Mouse (Mus musculus): ENCODE data around the gene Trmt10a. TPM values are rescaled to one million over a fixed set of nuclear protein-coding genes. Genes with fewer than 3 reads are reported as not detected.

The Trmt10a gene
- polyA plus RNA-seq, 1 experiment from 2014 or later = 15.8 TPM

DNA sequence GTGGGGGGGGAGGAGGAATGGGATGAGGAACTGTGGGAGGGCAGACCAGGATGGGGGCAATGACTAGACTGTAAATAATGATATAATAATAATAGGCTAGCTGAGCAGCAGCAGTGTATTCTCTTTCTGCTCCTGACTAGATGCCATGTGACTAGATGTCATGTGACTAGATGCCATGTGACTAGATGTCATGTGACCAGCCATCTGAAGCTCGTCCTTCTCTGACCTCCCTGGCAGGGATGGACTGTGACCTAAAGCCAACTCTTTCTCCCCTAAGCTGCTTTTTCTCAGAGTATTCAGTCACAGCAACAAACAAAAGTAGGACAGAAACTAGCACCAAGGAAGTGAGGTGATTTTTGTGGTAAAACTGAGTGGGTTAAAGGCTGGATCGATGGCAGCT, 38.8 kb downstream of the Trmt10a start:
- no peak for ATAC-seq (ENCODE audit: low FRiP score, low TSS enrichment)
- no peak overlapping the region for H3K4me3 ChIP-seq (ENCODE audit: low read length)
- H3K9me3 ChIP-seq (ENCODE audit: control insufficient read depth, low read length) = no peaks in the 10 kb centered on the region
- H3K27me3 ChIP-seq (ENCODE audit: control insufficient read depth, insufficient read depth, low read length) = no peaks in the 10 kb centered on the region
- WGBS = 87% methylated on average over 2 of the region's 2 CpGs
- no peak overlapping the region for H3K4me2 ChIP-seq (replicated peaks; ENCODE audit: low read depth, low read length)
- no peaks in the 10 kb centered on the region for H3K4me1 ChIP-seq (ENCODE audit: control insufficient read depth, insufficient read depth, low read length)
- no peak overlapping the region for H3K27ac ChIP-seq (ENCODE audit: low read depth, low read length)
- no peak overlapping the region for H3K9ac ChIP-seq (ENCODE audit: low read depth, low read length)
- no peaks in the 10 kb centered on the region for H3K36me3 ChIP-seq (ENCODE audit: control insufficient read depth, insufficient read depth, low read length)

DNA sequence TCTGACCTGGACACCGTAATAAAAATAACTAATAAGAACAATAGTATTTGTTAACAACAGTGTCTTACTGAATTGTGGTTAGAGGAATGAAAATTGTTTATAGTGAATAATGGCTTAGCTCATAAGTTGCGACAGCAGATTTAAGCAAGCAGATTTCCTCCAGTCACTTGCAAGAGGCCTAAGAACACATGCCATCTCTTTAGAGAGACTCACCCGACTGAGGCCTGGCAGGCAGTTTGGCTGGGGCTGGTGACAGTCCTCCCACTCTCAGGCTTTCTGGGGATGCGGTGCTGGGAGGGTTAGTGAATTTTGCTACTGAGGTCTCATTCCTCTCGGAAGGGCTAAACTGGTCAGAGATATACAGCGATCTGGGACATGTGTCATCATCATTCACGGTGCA, 40.1 kb downstream of the Trmt10a start:
- Histone ChIP-seq H3K4me2 (replicated peaks; ENCODE audit: low read depth, low read length) (no peak overlapping the region), H3K9ac (ENCODE audit: low read depth, low read length) (no peak overlapping the region), H3K9me3 (ENCODE audit: control insufficient read depth, low read length) (no peaks in the 10 kb centered on the region), H3K36me3 (ENCODE audit: control insufficient read depth, insufficient read depth, low read length) (no peaks in the 10 kb centered on the region), H3K27ac (ENCODE audit: low read depth, low read length) (no peak overlapping the region), H3K4me3 (ENCODE audit: low read length) (no peak overlapping the region), H3K4me1 (ENCODE audit: control insufficient read depth, insufficient read depth, low read length) (no peaks in the 10 kb centered on the region), H3K27me3 (ENCODE audit: control insufficient read depth, insufficient read depth, low read length) (no peaks in the 10 kb centered on the region)
- WGBS = 88% methylated on average over 7 of the region's 7 CpGs
- no peak for ATAC-seq (ENCODE audit: low FRiP score, low TSS enrichment)

DNA sequence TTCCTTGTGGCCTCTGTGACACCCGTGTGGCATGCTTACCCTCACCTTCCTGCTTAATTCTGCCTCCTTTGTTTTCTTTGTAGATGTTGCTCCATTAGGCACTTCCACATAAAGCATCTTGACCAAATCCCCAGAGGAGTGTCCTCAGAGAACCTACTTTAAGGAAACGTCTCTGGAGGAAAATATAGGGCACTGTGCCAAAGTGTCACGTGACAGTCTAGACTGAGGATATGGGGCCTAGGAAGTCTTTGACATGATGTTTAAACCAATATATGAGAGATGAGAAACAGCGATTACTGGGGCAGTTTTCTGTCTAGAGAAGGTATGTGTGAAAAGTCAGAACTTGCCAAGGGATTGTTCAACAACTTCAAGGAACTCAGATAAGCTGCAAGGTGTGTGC, 42.0 kb downstream of the Trmt10a start:
- Histone ChIP-seq H3K27me3 (ENCODE audit: control insufficient read depth, insufficient read depth, low read length) (no peaks in the 10 kb centered on the region), H3K9me3 (ENCODE audit: control insufficient read depth, low read length) (no peaks in the 10 kb centered on the region), H3K9ac (ENCODE audit: low read depth, low read length) (no peak overlapping the region), H3K27ac (ENCODE audit: low read depth, low read length) (no peak overlapping the region), H3K4me1 (ENCODE audit: control insufficient read depth, insufficient read depth, low read length) (no peaks in the 10 kb centered on the region), H3K4me3 (ENCODE audit: low read length) (no peak overlapping the region), H3K4me2 (replicated peaks; ENCODE audit: low read depth, low read length) (no peak overlapping the region), H3K36me3 (ENCODE audit: control insufficient read depth, insufficient read depth, low read length) (no peaks in the 10 kb centered on the region)
- 60% methylated on average over 4 of the region's 4 CpGs for WGBS
- ATAC-seq (ENCODE audit: low FRiP score, low TSS enrichment) = no peak

DNA sequence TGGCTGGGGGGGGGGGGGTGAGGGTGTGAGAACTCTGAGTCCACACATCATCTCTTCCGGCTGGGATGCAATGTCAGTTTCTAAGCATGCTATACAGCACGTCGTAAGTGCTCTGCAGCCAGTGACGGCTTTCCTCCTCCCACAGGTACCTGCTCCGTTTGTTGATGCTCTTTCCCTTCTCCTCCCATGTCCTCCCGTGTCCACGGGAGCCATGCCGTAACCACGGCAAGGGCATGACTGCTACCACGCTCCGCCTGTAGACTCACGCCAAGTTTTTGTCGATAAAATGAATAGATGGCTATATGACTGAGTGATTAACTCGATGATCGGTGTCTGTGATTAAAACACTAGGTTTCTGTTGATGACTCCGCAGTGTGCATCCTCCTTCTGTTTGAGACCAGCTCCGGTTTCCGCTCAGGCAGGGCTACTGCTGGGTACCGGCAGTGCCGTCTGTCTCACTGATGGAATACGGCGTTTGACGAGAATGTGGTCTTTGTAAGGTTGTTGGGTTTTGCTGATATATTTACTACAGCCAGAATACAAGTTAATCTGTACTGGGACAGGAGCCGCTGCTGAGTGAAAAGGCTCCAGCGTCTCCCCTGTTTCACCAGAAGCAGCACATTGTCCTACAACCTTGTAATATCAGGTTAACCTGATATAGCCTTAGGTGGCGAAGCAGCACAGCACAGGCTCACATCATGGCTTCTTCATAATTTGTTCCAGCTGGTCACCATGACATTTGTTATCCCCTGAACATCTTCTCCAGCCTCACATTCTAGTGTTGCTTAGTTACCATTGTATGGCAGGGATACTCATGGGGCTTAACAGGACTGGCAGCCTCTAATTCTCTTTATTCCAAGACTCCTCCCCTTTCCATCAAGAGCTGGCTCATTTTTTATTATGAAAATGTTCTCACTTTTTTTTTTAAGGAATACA, 43.0 kb downstream of the Trmt10a start:
- H3K9me3 ChIP-seq (ENCODE audit: control insufficient read depth, low read length) = no peaks in the 10 kb centered on the region
- ATAC-seq (ENCODE audit: low FRiP score, low TSS enrichment) = no peak
- 85% methylated on average over 26 of the region's 26 CpGs for WGBS
- H3K27me3 ChIP-seq (ENCODE audit: control insufficient read depth, insufficient read depth, low read length) = no peaks in the 10 kb centered on the region
- H3K27ac ChIP-seq (ENCODE audit: low read depth, low read length) = no peak overlapping the region
- H3K36me3 ChIP-seq (ENCODE audit: control insufficient read depth, insufficient read depth, low read length) = no peaks in the 10 kb centered on the region
- H3K4me2 ChIP-seq (replicated peaks; ENCODE audit: low read depth, low read length) = no peak overlapping the region
- no peaks in the 10 kb centered on the region for H3K4me1 ChIP-seq (ENCODE audit: control insufficient read depth, insufficient read depth, low read length)
- no peak overlapping the region for H3K4me3 ChIP-seq (ENCODE audit: low read length)
- no peak overlapping the region for H3K9ac ChIP-seq (ENCODE audit: low read depth, low read length)

DNA sequence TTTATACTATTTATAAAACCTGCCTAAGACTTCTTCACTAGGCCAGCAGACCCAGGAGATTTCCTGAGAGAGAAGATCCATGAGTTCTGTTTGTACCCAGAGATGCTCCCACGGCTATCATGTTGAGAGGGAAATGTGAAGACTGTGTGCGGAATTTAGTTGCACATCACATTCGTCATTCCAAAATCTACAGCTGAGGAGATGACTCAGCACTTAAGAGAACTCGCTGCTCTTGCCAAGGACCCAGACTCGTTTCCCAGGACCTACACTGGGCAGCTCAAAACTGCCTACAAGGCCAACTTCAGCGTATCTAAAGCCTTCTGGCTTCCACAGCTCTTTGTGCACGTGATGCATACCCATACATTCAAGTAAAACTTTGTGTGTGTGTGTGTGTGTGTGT, 49.0 kb downstream of the Trmt10a start:
- Histone ChIP-seq H3K4me3 (ENCODE audit: low read length) (no peak overlapping the region), H3K9ac (ENCODE audit: low read depth, low read length) (no peak overlapping the region), H3K4me1 (ENCODE audit: control insufficient read depth, insufficient read depth, low read length) (no peaks in the 10 kb centered on the region), H3K36me3 (ENCODE audit: control insufficient read depth, insufficient read depth, low read length) (no peaks in the 10 kb centered on the region), H3K27me3 (ENCODE audit: control insufficient read depth, insufficient read depth, low read length) (no peaks in the 10 kb centered on the region), H3K4me2 (replicated peaks; ENCODE audit: low read depth, low read length) (no peak overlapping the region), H3K27ac (ENCODE audit: low read depth, low read length) (no peak overlapping the region), H3K9me3 (ENCODE audit: control insufficient read depth, low read length) (no peaks in the 10 kb centered on the region)
- WGBS = 79% methylated on average over 7 of the region's 7 CpGs
- no peak for ATAC-seq (ENCODE audit: low FRiP score, low TSS enrichment)

DNA sequence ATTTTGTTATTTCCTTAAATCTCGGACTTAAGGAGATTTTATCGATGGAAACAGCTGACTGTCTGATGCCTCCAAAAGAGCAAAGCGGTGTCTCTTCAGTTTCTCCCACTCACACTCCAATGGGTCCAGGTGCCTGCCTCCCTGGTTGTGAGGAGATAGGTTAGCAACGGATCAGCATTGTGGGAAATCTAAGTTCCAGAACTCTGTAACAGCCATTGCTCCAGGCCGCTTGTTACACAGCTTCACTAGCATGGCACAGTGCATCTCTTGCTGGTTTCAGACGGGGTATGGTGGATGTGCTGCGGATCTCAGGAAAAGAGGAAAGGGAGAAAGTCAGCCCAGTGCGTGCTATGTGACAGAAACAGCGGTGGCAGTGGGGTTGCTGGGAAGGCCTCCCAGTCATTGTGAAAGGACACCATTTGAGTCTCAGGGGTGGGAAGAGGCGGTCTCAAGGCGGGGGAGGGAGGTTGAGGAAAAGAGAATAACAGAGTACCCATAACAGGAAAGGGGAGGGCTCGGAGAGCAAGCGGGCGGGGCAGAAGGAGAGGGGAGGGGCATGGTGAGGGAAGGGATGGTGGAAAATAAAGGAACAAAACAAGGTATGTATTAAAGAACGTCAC, 50.5 kb downstream of the Trmt10a start, which contains the start of gene 4930579F01Rik:
4930579F01Rik (minus strand) TSS at position 143 of the 620 bp plus-strand sequence.
- Histone ChIP-seq H3K4me1 (ENCODE audit: control insufficient read depth, insufficient read depth, low read length) (no peaks in the 10 kb centered on the region), H3K9ac (ENCODE audit: low read depth, low read length) (no peak within 1 kb of the TSS), H3K27me3 (ENCODE audit: control insufficient read depth, insufficient read depth, low read length) (no peaks in the 10 kb centered on the region), H3K4me3 (ENCODE audit: low read length) (no peak within 1 kb of the TSS), H3K4me2 (replicated peaks; ENCODE audit: low read depth, low read length) (no peak within 1 kb of the TSS), H3K36me3 (ENCODE audit: control insufficient read depth, insufficient read depth, low read length) (no peaks in the 10 kb centered on the region), H3K9me3 (ENCODE audit: control insufficient read depth, low read length) (no peaks in the 10 kb centered on the region), H3K27ac (ENCODE audit: low read depth, low read length) (no peak within 1 kb of the TSS)
- 87% methylated on average over 15 of the region's 15 CpGs for WGBS
- ATAC-seq (ENCODE audit: low FRiP score, low TSS enrichment) = no peak

DNA sequence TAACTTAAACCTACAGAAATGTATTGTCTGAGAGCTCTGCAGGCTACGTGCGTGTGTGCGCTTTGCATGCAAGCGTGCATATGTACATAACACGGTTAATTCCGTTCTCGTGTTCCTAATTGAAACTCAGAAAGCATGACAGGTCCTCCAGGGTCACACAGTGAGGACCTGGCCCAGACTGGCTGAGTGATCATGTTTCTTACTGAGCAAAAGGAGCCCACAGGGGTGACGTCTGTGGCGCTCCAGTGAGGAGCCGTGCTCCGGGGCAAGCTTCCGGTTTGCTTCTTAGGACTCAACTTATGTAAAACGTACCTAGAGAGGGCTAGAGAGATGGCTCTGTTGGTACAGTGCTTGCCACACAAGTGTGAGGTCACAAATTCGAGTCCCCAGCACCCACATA, 53.8 kb downstream of the Trmt10a start:
- ATAC-seq (ENCODE audit: low FRiP score, low TSS enrichment) = peak; percentile 86
- no peaks in the 10 kb centered on the region for H3K36me3 ChIP-seq (ENCODE audit: control insufficient read depth, insufficient read depth, low read length)
- H3K9ac ChIP-seq (ENCODE audit: low read depth, low read length) = no peak overlapping the region
- H3K27ac ChIP-seq (ENCODE audit: low read depth, low read length) = no peak overlapping the region
- H3K9me3 ChIP-seq (ENCODE audit: control insufficient read depth, low read length) = no peaks in the 10 kb centered on the region
- no peak overlapping the region for H3K4me3 ChIP-seq (ENCODE audit: low read length)
- H3K4me2 ChIP-seq (replicated peaks; ENCODE audit: low read depth, low read length) = peak overlapping the region; percentile 11; the same call in 1 of the 2 replicates
- 43% methylated on average over 14 of the region's 14 CpGs for WGBS
- H3K4me1 ChIP-seq (ENCODE audit: control insufficient read depth, insufficient read depth, low read length) = no peaks in the 10 kb centered on the region
- H3K27me3 ChIP-seq (ENCODE audit: control insufficient read depth, insufficient read depth, low read length) = no peaks in the 10 kb centered on the region

DNA sequence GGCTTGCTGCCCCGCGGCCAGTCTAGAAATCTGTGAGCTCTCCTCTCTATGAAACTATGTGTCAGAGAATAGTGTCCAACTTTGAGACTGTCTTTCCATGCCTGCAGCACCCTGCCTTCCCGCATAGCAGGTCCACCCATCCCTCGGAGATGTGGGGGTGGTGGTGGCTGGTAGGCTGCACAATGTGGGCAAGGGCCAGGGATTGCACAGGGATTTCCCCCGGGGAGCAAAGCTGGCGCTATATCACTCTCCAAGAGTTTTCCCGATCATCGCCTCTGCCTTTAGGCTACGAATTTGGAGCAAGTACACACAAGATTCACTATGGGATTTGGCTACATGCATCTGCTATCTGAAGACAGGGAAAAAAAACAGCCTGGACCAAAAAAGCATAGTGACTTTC, 54.3 kb downstream of the Trmt10a start:
- H3K36me3 ChIP-seq (ENCODE audit: control insufficient read depth, insufficient read depth, low read length) = no peaks in the 10 kb centered on the region
- H3K4me1 ChIP-seq (ENCODE audit: control insufficient read depth, insufficient read depth, low read length) = no peaks in the 10 kb centered on the region
- H3K27me3 ChIP-seq (ENCODE audit: control insufficient read depth, insufficient read depth, low read length) = no peaks in the 10 kb centered on the region
- WGBS = 73% methylated on average over 9 of the region's 9 CpGs
- ATAC-seq (ENCODE audit: low FRiP score, low TSS enrichment) = 0 out of 2 replicates have a peak, but pooled peaks have one; percentile 21
- H3K4me3 ChIP-seq (ENCODE audit: low read length) = no peak overlapping the region
- H3K4me2 ChIP-seq (replicated peaks; ENCODE audit: low read depth, low read length) = peak overlapping the region; percentile 11; the same call in 1 of the 2 replicates
- H3K9me3 ChIP-seq (ENCODE audit: control insufficient read depth, low read length) = no peaks in the 10 kb centered on the region
- H3K27ac ChIP-seq (ENCODE audit: low read depth, low read length) = no peak overlapping the region
- no peak overlapping the region for H3K9ac ChIP-seq (ENCODE audit: low read depth, low read length)

Data from kidney, embryonic 14.5 days (tissue).